Mouse (Mus musculus): ENCODE data around the gene Garnl3.

- TF ChIP-seq CTCF (IDR thresholded peaks at IDR 0.05) (no peak), POLR2A (IDR thresholded peaks at IDR 0.05; ENCODE audit: insufficient read depth, low read depth, low read length) (no peak)
These were observed 167.5 kb downstream of the Garnl3 start for GRCm38 (mm10) chr2:32963981-32964380.
